Mouse (Mus musculus) kidney, postnatal 25 days (tissue): ENCODE data around the gene Atp6v1e1.
"Not testable (repeated sequence)": the region's sequence is repeated elsewhere in the genome, so short reads cannot be mapped to it uniquely, and the experiment has no call there.

Source experiments
- DNase-seq, 2 experiments: peaks; one replicate each; pipeline ENCODE4 v3.0.0; 2021; ENCODE audit warnings: mixed read lengths in 2 of 2

Gene Atp6v1e1

GRCm38 (mm10) chr6:120819294-120819693, 3.3 kb downstream of the Atp6v1e1 start:
- peak; percentile 36 to 64 for DNase-seq

GRCm38 (mm10) chr6:120811999-120812398, 10.6 kb downstream of the Atp6v1e1 start:
- DNase-seq, result not testable (repeated sequence)

GRCm38 (mm10) chr6:120807738-120808081, 14.9 kb downstream of the Atp6v1e1 start:
- no peak for DNase-seq

DNA sequence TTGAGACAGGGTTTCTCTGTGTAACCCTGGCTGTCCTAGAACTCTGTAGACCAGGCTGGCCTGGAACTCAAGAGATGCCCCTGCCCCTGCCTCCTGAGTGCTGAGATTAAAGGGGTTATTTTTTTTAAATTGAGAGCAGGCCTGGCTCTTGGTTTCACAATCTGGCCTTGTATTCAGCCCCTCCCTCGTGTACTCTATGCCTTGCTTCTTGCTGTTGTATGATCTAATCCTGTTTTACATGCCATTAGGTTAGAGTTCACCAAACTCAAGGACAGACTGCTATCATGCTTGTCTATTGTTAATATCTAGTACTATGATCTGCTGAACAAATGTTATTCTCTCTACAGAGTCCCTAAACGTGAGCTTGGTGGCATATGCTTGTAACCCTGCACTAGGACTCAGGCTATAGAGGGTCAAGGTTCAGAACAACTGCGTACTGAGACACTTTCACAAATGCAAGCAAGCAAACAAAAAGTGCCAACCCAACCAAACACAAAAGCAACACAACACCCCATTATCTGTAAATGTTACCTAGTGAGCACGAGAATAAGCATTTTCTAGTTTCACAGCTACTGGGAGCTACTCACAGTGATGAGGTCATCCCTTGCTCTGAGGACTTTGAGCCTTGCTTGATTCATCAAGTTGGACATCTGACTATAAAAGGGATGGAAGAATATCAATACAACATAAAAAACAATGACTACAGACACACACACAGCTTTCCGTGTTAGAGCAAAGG, 15.4 kb downstream of the Atp6v1e1 start:
- DNase-seq, result no peak

DNA sequence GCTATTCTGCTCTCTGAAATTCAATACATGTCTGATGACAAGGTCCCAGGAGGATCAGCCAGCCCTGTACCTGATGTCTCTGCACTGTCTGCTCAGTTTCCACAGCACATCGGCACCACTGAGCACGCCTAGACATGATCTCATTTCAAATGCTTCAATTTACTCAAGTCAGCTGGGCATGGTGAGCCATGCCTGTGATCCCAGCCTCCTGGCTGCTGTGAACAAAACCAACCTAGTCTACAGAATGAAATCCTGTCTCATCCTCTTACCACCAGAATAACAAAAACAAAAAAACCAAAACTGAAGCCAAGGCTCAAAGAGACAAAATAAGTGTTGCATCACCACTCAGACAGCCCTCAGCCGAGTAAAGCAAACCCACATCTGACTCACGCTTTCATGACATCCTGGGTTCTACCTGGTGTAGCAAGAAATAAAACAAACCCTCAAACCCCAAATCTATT, 23.0 kb downstream of the Atp6v1e1 start:
- DNase-seq, result no peak

DNA sequence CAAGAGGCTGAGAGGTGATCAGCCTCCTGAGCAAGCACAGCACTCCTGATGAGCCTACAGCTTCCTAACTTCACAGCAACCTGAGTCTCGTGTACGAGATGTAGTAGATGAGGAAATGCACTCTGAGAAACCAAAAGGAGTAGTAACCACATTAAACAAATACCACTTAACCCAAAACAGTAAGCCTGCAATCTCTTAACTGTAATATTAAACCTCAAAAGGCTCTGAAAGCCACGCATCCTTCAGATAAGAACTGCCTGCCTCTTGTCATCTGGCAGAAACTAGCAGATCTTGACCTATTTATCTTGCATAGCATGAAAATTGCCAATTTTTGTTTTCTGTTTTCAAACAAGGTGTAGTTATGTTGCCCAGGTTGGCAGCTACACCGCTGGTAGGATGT, 23.7 kb downstream of the Atp6v1e1 start:
- DNase-seq, result no peak

- DNase-seq, result no peak
These were observed 24.6 kb downstream of the Atp6v1e1 start for GRCm38 (mm10) chr6:120798019-120798418.

GRCm38 (mm10) chr6:120796111-120796510, 26.5 kb downstream of the Atp6v1e1 start:
- DNase-seq, result no peak

DNA sequence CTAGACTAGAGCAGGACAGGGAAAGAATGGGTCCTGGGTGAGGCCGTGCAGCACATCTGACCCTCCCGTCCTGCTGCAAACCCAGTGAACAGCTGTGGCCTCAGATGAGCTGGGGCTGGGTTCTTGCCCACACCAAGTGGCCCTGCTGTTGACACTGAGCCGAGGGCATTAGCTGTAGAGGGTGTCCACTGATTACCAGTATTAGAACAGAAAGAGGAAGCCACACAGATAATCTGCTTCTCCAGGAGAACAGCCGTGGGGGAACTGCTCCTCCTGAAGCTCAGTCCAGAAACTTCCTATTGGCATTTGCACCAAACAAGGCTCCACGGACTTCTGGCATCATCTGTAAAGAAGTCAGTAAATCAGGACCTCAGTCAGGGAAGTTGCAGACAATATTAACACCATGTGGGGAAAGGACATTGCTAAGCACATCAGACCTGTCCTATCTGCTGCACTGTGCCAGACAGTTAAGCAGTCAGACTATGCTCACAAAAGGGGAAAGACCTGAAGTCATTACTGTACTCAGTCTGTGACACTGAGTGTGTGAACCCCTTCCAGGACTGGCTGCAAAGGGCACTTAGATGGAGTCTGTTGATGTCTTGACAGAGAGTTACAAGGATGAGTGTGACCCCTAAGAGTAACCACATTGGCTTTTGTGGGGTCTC, 27.0 kb downstream of the Atp6v1e1 start:
- no peak for DNase-seq

GRCm38 (mm10) chr6:120792947-120793346, 29.6 kb downstream of the Atp6v1e1 start:
- DNase-seq, result no peak

DNA sequence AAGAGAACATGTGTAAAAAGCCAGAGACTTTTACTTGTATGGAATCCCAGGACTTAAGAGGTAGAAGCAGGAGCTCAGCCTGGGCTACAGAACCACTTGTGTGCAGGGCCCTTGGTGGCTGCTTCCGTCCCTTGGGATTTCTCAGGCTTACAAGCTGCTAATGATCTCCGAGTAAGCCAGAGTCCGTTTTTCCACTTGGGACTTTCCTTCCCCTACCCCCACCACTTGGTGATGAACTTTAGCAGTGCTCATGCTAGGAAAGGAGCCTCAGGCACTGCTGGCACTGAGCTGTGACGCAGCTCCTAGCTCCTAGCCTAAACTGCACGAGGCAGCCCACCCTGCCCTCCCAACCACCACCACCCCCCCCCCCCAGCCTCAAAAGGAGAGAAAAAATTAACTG, 31.9 kb downstream of the Atp6v1e1 start:
- DNase-seq, result no peak

- no peak for DNase-seq
These were observed 32.4 kb downstream of the Atp6v1e1 start for GRCm38 (mm10) chr6:120790153-120790552.

DNA sequence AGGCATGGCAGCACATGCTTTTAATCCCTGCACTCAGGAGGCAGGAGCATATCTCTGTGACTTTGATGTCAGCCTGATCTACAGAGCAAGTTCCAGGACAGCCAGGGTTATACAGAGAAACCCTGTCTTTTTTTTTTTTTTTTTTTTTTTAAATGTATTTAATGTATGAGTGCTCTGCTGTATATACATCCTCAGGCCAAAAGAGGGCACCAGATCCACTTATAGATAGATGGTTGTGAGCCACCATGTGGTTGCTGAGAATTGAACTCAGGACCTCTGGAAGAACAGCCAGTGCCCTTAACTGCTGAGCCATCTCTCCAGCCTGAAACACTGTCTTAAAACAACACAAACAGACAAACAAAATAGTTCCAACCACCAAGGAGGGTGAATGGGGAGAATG, 33.7 kb downstream of the Atp6v1e1 start:
- DNase-seq, result no peak

DNA sequence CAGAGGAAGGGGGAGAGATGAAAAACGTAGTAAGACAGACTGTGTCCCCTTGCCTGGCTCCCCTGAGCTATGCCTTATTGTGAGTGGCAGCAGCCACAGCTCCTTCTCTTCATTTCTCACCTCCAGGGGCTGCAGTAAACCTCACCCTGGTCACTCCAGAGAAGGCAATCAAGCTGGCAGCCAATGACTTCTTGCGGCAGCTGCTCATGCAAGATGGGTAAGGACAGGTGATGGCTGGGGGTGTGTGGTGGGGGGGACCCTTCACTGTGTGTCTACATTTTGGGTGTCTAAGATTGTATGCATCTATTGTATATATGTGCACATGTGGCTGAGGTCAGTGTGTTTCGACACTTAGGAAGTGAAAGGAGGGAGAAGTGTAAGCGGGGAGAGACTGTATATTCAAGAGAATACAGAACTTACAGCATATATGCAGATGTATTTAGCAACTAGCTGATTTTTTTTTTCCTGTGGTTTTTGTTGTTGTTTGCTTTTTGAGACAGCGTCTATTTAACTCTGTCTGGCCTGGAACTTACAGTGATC, 34.5 kb downstream of the Atp6v1e1 start:
- no peak for DNase-seq

GRCm38 (mm10) chr6:120784351-120784750, 38.2 kb downstream of the Atp6v1e1 start:
- DNase-seq, result no peak

- no peak for DNase-seq
These were observed 39.6 kb downstream of the Atp6v1e1 start for GRCm38 (mm10) chr6:120782948-120783347.

- peak; percentile 25 to 53 for DNase-seq
These were observed 44.4 kb downstream of the Atp6v1e1 start for GRCm38 (mm10) chr6:120778226-120778625.

GRCm38 (mm10) chr6:120777533-120777932, 45.1 kb downstream of the Atp6v1e1 start:
- DNase-seq, result no peak

GRCm38 (mm10) chr6:120776286-120776685, 46.3 kb downstream of the Atp6v1e1 start:
- no peak for DNase-seq

GRCm38 (mm10) chr6:120773763-120774162, 48.8 kb downstream of the Atp6v1e1 start:
- no peak for DNase-seq

DNA sequence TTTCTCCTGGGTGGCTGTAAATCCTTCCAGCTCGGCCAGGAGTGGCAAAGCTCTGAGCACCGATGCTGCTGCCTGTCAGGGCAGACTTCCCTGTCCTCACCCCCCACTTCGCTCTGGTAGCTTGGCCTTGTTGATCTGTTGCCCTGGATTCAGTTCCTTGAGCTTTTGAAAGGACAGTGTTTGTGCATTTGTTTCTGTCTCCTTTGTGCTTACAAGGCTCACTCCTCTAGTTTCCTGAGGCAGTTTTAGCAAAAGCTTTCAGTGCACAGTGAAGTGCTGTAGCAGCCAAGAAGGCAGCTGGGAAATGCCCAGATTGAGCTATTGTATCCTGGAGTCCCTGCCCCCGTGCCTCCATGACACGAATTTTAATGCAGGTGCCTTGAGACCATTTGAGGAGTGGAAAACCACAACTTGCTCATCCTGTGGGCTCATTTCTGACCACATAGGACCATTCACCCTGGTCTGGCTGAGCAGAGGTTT, 49.4 kb downstream of the Atp6v1e1 start, which contains the start of gene Slc25a18:
TSS of gene Slc25a18 (plus strand) at position 430 of the 480 bp plus-strand sequence.
- no peak for DNase-seq

DNA sequence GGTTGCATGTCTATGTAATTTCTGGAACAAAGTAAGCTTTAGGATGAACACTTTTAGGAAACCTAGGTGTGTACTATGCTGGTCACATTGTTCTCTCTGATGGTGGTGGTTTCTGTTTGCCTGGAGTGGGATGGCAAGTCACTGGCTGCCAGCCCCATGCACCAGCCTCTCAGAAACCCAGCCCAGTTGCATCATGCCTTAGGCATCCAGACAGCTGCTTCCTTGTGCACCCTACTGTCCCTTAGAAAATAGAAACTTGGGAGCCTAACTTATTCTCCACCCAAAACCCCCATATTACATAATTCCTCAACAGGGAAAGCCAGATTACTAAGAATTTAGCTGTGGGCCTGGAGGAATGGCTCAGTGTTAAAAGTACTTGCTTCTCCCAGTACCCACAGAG, 50.6 kb downstream of the Atp6v1e1 start:
- DNase-seq, result no peak

DNA sequence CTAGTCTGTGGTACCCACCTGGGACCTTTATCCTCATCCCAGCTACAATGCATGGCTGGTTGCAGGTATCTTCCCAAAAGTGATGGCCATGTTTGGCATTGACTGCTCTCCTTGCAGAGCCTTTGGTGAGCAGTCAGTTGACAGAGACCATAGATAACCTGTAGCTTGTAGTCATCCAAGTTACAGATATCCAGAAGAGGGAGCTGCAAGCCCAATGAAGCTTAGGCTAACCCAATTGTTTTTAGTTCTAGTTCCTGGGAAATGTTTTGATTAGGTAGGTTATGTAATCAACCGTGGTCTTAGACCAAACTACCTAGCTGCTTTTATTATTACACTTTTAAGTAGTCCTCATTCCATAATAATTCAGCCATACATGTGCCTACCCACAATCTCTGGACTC, 51.2 kb downstream of the Atp6v1e1 start:
- no peak for DNase-seq

GRCm38 (mm10) chr6:120769972-120770371, 52.6 kb downstream of the Atp6v1e1 start:
- DNase-seq, result no peak
